Mouse (Mus musculus) layer of hippocampus, adult 11-12 months (tissue): ENCODE measurements around the gene Fbxl21.
A peak's percentile ranks its signal among the peaks of the same experiment; 100 is the strongest.

Source experiments
- DNase-seq: peaks from one replicate; pipeline ENCODE4 v3.0.0; 2022; ENCODE audit warnings: low spot score

Fbxl21 gene

DNA sequence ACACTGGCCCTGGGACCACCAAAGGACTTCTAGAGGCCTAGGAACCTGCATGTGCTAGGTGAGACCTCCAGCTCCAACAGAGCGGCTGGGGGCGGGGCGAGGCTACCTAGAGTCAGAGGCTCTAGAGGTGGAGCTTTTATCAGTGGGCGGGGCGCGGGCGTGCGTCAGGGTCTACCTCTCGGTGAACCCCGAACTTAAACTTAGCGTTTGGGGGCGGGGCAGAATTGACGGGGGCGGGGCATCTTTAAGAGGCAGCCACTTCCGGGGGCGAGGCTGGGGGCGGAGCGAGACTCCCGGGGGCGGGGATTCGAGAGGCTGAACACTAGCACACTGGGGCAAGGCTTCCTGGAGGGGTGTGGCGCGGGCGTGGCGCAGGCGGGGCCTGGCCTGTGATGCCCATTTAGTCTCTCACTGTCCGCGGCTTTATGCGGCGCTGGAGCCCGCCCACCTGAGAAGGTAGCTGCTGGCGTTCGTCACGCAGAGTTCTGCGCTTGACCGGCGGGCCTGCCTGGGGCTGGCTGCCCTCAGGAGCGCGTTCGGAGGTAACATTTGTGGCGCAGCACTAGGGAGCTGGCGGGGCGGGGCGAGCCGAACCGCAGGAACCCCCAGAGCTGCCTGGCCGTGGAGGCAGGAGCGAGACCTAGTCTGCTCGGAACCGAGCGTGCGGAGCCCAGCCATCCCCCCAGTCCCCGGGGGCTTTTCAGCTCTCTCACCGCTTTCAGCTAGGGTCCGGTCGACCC lies at the start of gene Fbxl21:
Gene Fbxl21, plus strand, starts transcription at position 392 of the 740 bp plus-strand sequence.
- peak; percentile 92 for DNase-seq

DNA sequence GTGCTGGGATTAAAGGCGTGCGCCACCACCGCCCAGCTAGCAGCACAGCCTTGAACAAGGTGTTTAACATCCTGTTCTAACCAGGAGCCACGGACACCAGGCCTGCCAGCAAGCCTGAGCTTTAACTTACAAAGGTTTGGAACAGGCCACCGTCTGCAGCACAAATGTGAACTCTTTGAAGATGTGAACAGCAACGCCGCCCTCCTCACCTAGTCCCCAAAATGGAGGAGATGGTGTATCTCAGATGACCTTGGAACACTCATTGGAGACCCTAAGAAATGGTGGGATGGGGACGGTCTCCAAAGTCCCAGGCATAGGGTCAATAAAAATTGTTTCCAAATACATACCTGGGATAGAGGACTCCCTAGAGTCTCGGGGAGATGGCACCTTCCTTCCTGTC lies 49.6 kb upstream of the Fbxl21 start:
- DNase-seq: no peak

DNA sequence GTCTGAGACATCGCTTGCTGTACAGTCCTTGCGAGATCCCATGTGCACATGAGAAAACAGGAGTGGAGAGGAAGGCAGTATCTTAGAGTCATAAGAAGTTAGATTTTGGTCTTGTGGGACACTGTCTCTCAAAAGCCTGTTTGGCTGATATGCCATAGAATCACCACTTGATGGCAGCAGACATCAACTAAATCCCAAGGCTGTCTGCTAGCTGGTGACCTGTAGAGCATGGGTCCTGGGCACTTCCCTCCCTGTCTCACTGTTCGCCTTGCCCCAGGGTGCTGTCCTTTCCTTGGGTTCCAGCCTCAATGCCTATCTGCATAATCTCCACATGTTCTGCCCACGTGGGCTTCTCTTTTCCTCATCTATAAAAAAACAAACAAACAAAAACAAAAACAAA lies 46.9 kb upstream of the Fbxl21 start:
- DNase-seq: peak; percentile 34

DNA sequence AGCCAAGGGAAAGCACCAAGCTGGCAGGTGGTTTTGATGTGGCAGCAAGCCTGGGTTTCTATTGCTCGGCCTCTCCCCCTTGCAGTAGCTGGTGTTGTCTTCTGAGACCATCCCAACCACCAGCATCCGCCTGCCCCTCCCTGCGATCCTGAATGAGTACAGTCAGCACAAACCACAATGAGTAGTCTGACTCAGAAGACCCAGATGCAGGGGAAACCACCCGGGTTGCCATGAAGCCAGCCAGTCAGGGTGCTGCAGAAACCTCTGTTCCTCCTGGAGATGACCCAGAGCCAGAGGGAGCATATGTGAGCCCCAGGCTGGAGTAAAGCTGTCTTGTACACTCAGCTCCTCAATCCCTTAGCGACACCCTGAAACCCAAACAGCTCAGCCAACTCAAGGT lies 45.5 kb upstream of the Fbxl21 start:
- no peak for DNase-seq

DNA sequence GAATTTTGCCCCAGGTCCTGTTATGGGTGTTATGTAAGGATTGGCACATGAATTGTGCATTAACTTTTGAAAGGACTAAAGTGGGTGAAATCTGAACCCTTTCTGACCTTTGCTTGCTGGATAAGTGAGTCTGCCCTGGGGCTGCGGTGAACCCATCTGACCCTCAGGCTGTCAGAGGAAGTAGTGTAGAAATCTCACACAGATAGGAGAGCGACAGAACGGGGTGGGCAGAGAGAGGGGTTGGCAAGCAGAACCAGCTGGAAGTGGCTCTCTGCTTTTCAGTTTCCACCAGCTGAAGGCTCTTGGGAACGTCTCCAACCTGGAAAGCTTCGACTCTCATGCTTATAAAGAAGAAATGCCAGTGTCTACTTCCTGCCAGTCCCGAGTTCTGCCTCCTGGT lies 45.0 kb upstream of the Fbxl21 start:
- DNase-seq: peak; percentile 52

DNA sequence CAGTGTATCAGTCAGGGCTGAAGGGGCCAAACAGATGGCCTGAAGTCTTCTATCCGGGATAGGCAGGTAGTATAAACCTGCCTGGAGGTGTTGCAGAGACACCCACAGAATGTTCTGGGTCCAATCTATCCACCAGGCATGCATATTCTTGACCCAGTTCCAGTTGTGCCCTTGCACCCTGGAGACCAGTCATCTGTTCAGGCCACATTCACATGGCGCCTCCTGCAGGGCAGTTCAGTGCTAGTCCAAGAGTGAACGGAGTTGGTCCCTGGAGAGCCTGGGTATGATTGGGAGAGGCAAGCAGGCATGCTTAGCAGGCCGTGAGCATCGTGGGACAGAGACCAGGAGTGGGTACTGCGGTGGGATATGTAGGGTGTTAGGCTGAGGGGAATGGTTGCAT lies 44.2 kb upstream of the Fbxl21 start:
- DNase-seq: no peak

DNA sequence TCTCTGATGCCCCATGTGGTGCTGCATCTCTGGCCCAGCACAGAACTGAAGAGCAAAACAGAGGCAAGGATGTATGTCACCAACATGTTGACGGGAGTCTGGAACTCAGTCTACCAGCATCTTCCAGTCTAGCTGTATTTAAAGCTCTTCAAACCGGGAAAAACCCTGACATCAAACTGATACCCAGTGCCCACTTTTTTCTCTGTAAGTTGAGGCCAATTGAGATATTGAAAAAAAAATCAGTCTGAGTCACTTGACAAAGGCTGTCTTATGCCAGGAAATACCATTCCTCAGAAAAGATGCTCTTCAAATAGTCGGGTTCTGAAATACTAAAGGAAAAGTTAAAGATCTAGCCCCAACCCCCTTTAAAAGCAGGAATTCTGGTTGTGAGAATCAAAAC lies 40.1 kb upstream of the Fbxl21 start, which contains the start of gene Il9:
Gene Il9, minus strand, starts transcription at position 101 of the 400 bp plus-strand sequence.
- no peak for DNase-seq

DNA sequence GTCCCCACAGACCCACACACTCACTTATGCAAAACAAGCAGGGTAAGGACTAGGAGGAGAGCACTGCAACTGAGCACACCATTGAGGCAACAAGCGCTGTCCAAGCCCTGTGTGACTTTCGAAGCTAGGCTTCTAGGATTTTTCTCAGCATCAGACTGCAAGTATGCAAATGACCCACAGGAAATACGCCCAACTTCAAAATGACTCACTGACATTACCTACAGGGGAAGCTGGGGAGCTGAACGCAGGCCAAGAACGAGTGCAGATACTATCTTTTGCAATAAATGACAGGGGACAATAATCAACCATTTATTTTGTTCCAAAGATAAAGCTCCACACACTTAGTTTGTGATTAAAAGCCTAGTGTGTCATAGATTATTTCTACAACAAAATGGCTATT lies 34.3 kb upstream of the Fbxl21 start:
- no peak for DNase-seq

DNA sequence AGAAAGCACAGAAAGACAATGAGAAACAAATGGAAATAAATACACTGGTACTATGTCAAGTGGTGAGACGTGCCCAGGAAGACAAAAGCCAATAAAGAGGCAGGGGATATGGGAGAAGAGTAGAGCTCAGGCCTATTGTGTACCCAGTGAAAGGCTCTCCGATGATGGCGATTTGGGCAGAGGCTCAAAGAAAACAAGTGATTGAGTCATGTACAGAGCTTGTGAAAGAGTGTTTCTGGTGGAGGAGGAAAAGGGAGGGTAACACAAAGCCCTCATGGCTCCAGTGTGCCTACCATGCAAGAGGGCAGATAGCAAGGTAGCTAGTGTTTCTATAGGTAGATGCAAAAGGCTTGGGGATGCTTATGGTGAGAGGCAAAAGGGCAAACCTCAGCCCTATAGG lies 27.8 kb upstream of the Fbxl21 start:
- no peak for DNase-seq

DNA sequence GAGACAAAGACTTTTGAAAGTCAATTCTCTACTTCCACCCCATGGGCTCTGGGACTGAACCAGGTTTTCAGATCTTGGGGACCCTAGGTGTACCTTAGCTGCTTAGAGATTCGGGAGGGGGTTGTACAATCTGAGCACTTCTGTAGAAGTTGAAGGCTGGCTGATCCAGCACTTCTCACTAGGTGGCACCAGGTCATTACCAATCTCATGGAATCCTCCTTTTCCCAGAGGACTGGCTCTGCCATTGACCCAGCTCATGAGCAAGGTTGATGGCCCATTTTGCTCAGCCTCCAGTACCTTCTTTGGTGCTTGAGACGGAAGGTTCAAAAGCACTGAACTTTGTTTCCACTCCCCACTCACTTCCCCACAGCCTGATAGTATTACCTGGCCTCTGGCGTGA lies 22.1 kb upstream of the Fbxl21 start:
- no peak for DNase-seq

DNA sequence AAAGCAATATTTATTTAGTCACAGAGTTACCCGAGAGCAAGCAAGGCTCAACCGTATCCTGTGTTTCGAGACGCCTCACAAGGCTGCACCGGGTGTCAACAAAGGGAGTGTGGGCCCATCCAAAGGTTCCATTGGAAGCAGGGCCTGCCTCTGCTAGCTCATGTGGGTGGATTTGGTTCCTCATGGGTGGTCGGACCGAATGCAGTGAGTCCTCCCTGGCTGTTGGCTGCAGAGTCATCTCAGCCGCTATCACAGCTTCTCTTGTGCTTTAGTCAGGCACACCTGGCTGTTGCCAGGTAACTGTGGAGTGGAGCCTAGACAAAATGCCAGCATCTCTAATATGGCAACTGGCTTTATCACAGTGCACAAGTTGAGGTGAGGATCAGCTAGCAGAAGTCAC lies 21.6 kb upstream of the Fbxl21 start:
- no peak for DNase-seq

DNA sequence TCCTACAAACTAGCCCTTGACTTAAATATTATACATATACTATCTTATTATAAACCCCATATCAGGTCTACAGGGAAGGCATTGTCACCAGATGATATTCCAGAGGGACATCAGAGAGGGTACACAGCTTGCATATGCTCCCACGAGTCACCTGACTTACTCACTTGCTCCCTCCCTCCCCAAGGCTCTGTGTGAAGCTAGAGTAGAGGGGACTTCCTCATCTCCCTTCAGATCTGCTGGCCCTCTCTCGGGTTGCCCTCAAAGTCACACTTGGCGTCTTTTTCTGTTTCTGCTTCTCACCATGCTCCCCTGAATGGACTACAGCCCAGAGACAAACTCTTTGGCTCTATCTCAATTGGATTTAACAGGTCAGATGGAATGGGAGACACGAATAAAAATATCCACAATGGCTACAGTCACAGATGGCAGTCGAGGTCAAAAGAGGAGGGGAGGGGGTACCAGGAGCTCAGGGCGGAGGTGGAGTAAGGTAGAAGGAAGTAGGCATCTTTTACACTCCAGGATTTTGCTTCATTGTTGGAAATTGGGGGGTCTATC lies 20.3 kb upstream of the Fbxl21 start:
- no peak for DNase-seq

DNA sequence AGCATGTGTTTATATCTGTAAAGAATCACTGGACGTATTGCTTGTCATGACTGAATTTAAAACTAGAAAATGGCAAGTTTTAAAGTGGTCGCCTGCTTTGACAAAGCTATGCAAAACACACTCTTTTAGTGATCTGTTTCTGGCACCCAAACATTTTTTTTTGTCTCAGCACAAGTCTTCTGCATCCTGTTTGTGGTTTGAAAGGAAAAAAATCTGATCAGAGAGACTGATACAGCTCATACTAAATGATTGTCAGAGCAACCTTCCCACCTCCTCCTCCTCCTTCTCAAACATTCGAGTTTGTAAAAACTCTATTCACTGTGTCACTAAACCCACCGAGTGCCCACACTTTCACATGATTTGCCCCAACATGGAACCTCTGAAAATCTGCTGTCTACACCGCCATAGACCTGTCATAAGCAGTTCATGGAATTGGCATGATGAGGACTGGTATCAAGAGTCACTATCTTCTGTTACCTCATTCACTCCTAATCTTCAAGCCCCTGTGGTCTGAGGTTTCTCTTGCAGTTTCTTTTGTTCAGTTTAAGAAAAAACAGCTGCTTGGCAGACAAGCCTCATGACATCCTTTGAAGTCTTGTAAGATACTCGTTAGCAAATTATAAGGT lies 15.3 kb upstream of the Fbxl21 start:
- no peak for DNase-seq

DNA sequence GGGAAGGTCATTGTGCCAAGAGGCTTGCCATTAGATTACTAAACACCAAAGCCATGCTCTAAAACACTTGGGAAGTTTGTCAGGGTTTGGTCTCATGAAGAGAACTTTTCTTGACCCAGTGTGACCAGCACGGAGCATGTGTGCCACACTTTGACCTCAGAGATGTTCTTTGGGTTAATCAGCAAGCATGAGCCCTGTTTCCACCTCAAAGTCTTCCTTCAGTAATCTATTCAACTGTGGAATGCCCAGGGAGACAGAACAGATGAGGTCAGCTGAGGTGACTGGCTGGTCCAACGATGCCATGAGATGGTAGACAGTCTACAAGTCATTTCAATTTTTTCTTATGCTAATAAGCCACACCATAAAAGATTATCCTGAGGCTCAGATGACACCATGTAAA lies 12.5 kb upstream of the Fbxl21 start:
- DNase-seq: no peak

DNA sequence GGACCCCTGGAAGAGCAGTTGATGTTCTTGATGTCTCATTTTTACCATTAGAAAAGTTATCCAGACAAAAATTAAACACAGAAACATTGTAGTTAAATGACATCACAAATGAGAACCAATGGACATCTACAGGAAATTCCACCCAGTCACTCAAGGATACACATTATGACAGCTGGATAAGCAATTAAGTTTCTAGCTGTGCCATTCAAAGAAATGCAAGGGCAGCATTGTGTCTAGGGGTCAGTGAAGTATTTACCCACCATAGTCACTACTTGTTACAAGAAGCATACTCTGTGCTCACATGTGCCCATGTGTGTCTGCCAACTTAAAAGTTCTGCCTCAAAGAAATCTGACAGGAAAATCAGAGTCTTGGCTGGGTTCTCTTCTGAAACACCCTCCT lies 8.7 kb upstream of the Fbxl21 start:
- no peak for DNase-seq

DNA sequence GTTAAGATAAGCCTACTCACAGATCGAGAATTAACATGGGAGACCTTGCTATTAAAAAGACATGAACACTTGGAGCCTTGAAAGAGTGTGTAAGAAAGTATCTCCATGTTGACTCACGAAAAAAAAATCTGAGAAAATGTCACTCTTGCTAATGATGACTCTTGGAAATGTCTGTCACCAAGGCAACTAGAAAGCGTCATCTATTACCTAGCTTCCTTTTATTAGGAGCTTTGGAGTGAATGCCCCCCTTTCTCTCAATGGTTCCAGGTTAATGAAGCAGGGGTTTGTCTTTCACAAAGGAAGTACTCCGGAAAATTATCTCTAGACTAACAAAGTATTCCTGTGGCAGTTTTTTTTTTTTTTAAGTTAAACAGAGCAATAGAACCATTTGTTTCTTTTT lies 6.0 kb upstream of the Fbxl21 start:
- DNase-seq: no peak

DNA sequence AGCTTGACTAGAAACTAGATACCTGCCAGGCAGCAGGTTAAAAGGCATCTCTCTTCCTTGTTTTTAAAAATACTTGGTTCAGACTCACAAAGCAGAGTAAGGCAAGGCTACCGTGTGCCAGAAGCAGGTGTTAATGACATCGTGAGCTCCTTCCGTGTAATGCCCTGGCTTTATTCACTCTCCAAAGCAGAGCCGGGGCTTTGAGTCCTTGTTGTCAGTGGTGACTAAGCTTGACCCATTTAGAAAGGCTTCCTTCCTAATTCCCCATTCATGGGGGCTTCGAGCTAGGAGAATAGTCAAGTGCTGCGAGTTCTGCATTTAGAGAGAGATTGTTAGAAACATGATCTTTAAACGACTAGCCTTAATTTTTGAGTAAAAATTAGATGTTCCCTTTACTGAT lies 5.5 kb upstream of the Fbxl21 start:
- DNase-seq: no peak

DNA sequence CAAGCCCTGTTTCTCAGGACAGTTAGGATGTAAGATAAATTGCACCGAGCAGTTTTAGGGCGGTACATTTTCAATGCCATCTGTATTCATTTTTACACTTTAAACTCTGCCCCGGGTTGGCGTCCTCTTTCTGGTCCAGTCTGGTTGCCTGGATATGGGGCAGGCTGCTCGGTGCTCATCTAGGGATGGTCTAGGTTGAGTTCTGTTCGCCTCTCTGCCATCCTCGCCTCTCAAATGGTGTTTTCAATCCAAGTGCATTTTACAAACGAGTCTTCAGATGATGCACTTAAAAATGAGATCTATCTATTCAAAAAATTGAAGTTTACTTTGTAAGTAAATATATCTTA lies 522 bp downstream of the Fbxl21 start:
- DNase-seq: no peak

DNA sequence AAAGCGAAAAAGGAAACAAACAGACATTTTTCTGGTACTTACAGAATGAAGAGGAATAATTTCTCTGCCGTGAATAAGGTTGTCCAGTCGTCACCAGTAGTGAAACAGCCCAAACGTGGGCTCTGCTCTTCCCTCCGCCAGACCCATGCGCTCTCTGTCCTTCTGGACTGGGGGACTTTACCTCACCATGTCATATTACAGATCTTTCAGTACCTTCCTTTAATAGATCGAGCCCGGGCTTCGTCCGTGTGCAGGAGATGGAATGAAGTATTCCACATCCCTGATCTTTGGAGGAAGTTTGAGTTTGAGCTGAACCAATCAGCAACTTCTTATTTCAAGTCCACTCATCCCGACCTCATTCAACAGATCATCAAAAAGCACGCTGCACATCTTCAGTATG lies 4.6 kb downstream of the Fbxl21 start:
- DNase-seq: no peak

DNA sequence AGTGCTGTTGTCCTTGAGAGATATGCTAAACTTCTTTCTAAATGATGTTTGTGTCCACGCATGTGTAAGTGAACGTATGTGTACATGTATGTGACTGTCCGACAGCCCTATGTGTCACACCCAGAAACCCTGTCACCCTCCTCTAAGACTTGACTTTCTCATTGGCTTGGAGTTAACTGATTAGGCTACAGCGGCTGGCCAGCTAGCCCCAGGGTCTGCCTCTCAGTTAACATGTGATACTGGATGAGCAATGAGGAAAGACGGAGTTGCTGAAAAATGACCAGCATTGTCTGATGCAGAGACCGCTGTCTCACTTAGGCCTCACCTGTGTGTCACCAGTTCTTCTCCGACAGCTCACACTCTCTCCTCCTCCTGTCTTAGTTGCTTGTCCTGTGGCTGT lies 5.6 kb downstream of the Fbxl21 start:
- no peak for DNase-seq

DNA sequence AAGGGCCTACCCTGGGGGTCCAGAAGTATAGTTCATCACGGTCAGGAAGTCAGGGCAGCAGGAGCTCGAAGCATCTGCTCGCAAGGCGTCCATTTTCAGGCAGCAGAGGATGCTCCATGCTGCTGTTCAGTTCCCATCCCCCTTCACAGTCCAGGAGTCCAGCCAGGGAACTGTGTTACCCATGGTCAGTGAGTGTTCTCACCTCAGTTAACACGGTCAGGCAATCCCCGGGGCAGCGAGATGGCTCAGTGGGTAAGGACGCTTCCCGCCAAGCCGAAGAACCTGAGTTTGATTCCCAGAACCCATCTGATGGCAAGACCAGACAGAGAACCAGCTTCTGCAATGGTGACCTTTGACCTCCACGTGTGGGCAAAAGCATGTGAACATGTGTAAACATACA lies 6.0 kb downstream of the Fbxl21 start:
- no peak for DNase-seq

DNA sequence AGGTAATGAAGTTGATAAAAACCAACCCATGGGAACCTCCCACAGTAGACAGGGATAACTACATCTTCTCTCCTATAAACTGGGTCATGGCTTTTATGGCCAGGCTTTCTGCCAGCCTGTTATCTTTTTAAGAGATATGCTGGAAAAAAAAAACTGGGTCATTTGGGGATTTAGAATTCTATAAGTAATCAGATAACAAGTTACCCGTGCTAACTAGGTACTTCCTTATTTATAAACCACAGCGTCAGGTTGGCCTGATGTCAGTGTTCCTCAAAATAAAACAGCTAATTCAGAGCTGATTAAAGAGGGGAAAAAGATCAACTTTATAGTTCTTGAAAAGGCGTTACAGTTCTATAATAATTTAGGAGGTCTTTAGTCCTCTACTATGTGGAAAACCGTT lies 6.8 kb downstream of the Fbxl21 start:
- no peak for DNase-seq

DNA sequence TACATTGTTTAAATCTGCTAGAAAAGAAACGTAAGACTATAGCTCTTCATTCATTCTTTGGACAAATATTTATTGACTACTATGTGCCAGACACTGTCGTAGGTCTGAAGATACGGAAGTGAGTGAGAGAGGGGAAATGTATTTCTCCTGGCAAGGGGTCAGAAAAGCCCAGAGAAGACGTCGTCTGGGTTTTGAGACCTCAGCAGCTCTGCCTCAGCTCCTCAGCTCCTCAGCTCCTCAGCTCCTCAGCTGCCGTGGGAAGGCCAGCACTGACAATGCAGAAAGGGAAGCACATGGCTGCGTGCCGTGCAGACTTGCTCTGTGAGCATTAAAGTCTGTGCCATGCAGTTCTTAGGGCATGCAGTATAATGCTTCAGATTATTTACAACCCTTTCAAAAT lies 7.4 kb downstream of the Fbxl21 start:
- no peak for DNase-seq

DNA sequence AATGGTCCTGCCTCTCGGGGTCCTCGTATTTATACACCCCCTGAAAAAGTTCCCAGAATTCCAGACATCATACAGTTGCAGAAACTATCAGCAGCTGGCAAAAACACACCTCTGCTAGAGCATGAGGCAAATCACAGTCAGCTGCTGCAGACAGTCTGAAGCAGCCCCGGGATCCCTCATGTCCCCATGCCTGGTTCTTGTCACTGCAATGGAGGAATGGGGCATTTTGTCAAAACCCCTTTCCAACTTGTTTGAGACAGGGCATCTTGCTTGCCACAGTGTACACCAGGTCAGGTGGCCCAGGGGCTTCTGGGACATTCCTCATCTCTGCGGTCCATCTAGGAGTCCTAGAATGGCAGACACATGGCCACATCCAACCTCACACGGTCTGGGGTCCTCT lies 12.7 kb downstream of the Fbxl21 start:
- no peak for DNase-seq
